In genomic region chr2:59608958-59609357, GRCm38 (mm10) we compare ENCODE assay signal across 22 mouse cellular contexts. TPM values are rescaled to one million over a fixed set of nuclear protein-coding genes. Genes with fewer than 3 reads are reported as not detected.
DNase-seq lines count a peak whose midpoint lies in the region; ATAC-seq and TF ChIP-seq lines count a peak whose summit lies in the region.
"Had no signal": no experiment of that assay in that cellular context is flagged by ENCODE, and none has a peak within 500 bp of the region (broad histone marks: within the 10 kb centered on the region; RNA-seq: fewer than 3 reads in every experiment).

No protein-coding gene starts in this region.

- DNase-seq in heart, postnatal 10 days: no peak
- DNase-seq in kidney, postnatal 36 days: no peak
- peak; percentile 15 for DNase-seq in lung, postnatal 0 days (ENCODE audit: low spot score)
- DNase-seq in lung, postnatal 4 days: no peak
- peak; percentile 57 for DNase-seq in limb, embryonic 14.5 days (ENCODE audit: low spot score)
- DNase-seq in cerebellum, adult 8-10 months: no peak
- DNase-seq: adrenal gland, adult 8-10 months; cerebellum, adult 18-20 months; cerebellum, postnatal 25 days; heart, postnatal 36 days; kidney, adult 2 months; liver, embryonic 13.5 days; right cerebral cortex, postnatal 4 days; thymus, postnatal 25 days had no signal

- H3K9ac ChIP-seq in heart, embryonic 13.5 days: no peak overlapping the region
- H3K9ac ChIP-seq in kidney, embryonic 14.5 days (ENCODE audit: low read depth, low read length): no peak overlapping the region
- H3K9ac ChIP-seq in lung, postnatal 0 days (replicated peaks; ENCODE audit: low read depth): no peak overlapping the region
- no peak overlapping the region for H3K9ac ChIP-seq in limb, embryonic 14.5 days (ENCODE audit: low read depth, low read length, severe bottlenecking)
- H3K9ac ChIP-seq: embryonic facial prominence, embryonic 12.5 days; forebrain, embryonic 13.5 days; hindbrain, embryonic 13.5 days; liver, embryonic 13.5 days had no signal

- TF ChIP-seq CTCF in lung, postnatal 0 days (IDR thresholded peaks at IDR 0.05): no peak

- peaks cover 39% of the 10 kb centered on the region for H3K4me1 ChIP-seq in heart, embryonic 13.5 days
- peaks cover 35% of the 10 kb centered on the region for H3K4me1 ChIP-seq in kidney, embryonic 14.5 days (ENCODE audit: control insufficient read depth, insufficient read depth, low read length)
- H3K4me1 ChIP-seq in lung, postnatal 0 days (ENCODE audit: insufficient read depth, low read depth, low read length): peaks cover 4% of the 10 kb centered on the region; the same call in 1 of the 2 replicates
- peaks cover 38% of the 10 kb centered on the region for H3K4me1 ChIP-seq in limb, embryonic 14.5 days (ENCODE audit: control insufficient read depth, insufficient read depth, low read length)

- no peak for ATAC-seq in heart, embryonic 13.5 days (ENCODE audit: extremely low read depth, insufficient number of reproducible peaks, low FRiP score, low TSS enrichment)
- no peak for ATAC-seq in kidney, embryonic 14.5 days (ENCODE audit: low FRiP score, low TSS enrichment)
- no peak for ATAC-seq in lung, postnatal 0 days
- ATAC-seq in limb, embryonic 14.5 days (ENCODE audit: low FRiP score, low read depth): peak; percentile 44
- ATAC-seq: activated CD4-positive, CD25-positive, alpha-beta regulatory T cell, adult 4 months; forebrain, embryonic 13.5 days had no signal

- peak overlapping the region; percentile 41 for H3K27ac ChIP-seq in heart, embryonic 13.5 days (replicated peaks)
- H3K27ac ChIP-seq in kidney, embryonic 14.5 days (ENCODE audit: low read depth, low read length): peak overlapping the region; percentile 43; the same call in 1 of the 2 replicates
- H3K27ac ChIP-seq in lung, postnatal 0 days (ENCODE audit: low read length): no peak overlapping the region
- H3K27ac ChIP-seq in limb, embryonic 14.5 days (replicated peaks; ENCODE audit: low read depth, low read length): no peak overlapping the region
- H3K27ac ChIP-seq: forebrain, embryonic 13.5 days; hindbrain, embryonic 13.5 days; liver, embryonic 13.5 days had no signal

- no peaks in the 10 kb centered on the region for H3K27me3 ChIP-seq in heart, embryonic 13.5 days (replicated peaks)
- no peaks in the 10 kb centered on the region for H3K27me3 ChIP-seq in kidney, embryonic 14.5 days (ENCODE audit: control insufficient read depth, insufficient read depth, low read length)
- H3K27me3 ChIP-seq in lung, postnatal 0 days (replicated peaks; ENCODE audit: insufficient read depth, low read length): no peaks in the 10 kb centered on the region
- no peaks in the 10 kb centered on the region for H3K27me3 ChIP-seq in limb, embryonic 14.5 days (ENCODE audit: control insufficient read depth, insufficient read depth, low read length)
- H3K27me3 ChIP-seq: embryonic facial prominence, embryonic 12.5 days had no signal

- H3K4me3 ChIP-seq in heart, embryonic 13.5 days: no peak overlapping the region
- no peak overlapping the region for H3K4me3 ChIP-seq in kidney, embryonic 14.5 days (ENCODE audit: low read length)
- H3K4me3 ChIP-seq in lung, postnatal 0 days (ENCODE audit: low read depth, low read length): no peak overlapping the region
- H3K4me3 ChIP-seq in limb, embryonic 14.5 days (replicated peaks; ENCODE audit: low read length): no peak overlapping the region
- H3K4me3 ChIP-seq: embryonic facial prominence, embryonic 12.5 days; erythroblast, embryonic 14.5 days; forebrain, embryonic 13.5 days; hindbrain, embryonic 13.5 days; liver, embryonic 13.5 days had no signal

- TF ChIP-seq EP300 in lung, postnatal 0 days (IDR thresholded peaks at IDR 0.05): no peak

- H3K36me3 ChIP-seq in heart, embryonic 13.5 days: no peaks in the 10 kb centered on the region
- no peaks in the 10 kb centered on the region for H3K36me3 ChIP-seq in kidney, embryonic 14.5 days (ENCODE audit: control insufficient read depth, insufficient read depth, low read length)
- H3K36me3 ChIP-seq in lung, postnatal 0 days (ENCODE audit: insufficient read depth, low read length): no peaks in the 10 kb centered on the region
- H3K36me3 ChIP-seq in limb, embryonic 14.5 days (ENCODE audit: control insufficient read depth, insufficient read depth, low read length): no peaks in the 10 kb centered on the region
- H3K36me3 ChIP-seq: embryonic facial prominence, embryonic 12.5 days; hindbrain, embryonic 13.5 days; liver, embryonic 13.5 days had no signal

- H3K9me3 ChIP-seq in heart, embryonic 13.5 days: no peaks in the 10 kb centered on the region
- no peaks in the 10 kb centered on the region for H3K9me3 ChIP-seq in kidney, embryonic 14.5 days (ENCODE audit: control insufficient read depth, low read length)
- H3K9me3 ChIP-seq in lung, postnatal 0 days (ENCODE audit: low read length): no peaks in the 10 kb centered on the region
- no peaks in the 10 kb centered on the region for H3K9me3 ChIP-seq in limb, embryonic 14.5 days (ENCODE audit: control insufficient read depth, low read length)
- H3K9me3 ChIP-seq: embryonic facial prominence, embryonic 12.5 days; forebrain, embryonic 13.5 days; hindbrain, embryonic 13.5 days; liver, embryonic 13.5 days had no signal

- H3K4me2 ChIP-seq in heart, embryonic 13.5 days: peak overlapping the region; percentile 36
- H3K4me2 ChIP-seq in kidney, embryonic 14.5 days (replicated peaks; ENCODE audit: low read depth, low read length): 0 out of 2 replicates have a peak overlapping the region, but pooled peaks have one; percentile 9
- no peak overlapping the region for H3K4me2 ChIP-seq in lung, postnatal 0 days (replicated peaks; ENCODE audit: low read depth, low read length)
- H3K4me2 ChIP-seq in limb, embryonic 14.5 days (replicated peaks; ENCODE audit: low read depth, low read length, severe bottlenecking): 0 out of 2 replicates have a peak overlapping the region, but pooled peaks have one; percentile 2
- H3K4me2 ChIP-seq: embryonic facial prominence, embryonic 12.5 days; forebrain, embryonic 13.5 days; hindbrain, embryonic 13.5 days; liver, embryonic 13.5 days; midbrain, embryonic 11.5 days had no signal

- intact Hi-C loops in heart, postnatal 10 days (cut with DNase I): no loop called here

- no peak for TF ChIP-seq POLR2A in limb, embryonic 14.5 days (IDR thresholded peaks at IDR 0.05; ENCODE audit: borderline replicate concordance, extremely low read depth, insufficient read depth, insufficient read length)

- WGBS in heart, embryonic 13.5 days: 35% methylated on average over 5 of the region's 5 CpGs
- 27% methylated on average over 5 of the region's 5 CpGs for WGBS in kidney, embryonic 14.5 days
- WGBS in lung, postnatal 0 days: 29% methylated on average over 5 of the region's 5 CpGs
- whole genome bisulfite sequencing in limb, embryonic 14.5 days: 10% methylated on average over 5 of the region's 5 CpGs

RNA-seq across cellular contexts. Expression of gene Tanc1, which starts 2.9 kb away (rescaled TPM):
- polyA plus RNA-seq in heart, embryonic 13.5 days (2015; fragmentation: Nextera tagmentation; extraction: Ambion mirVana): 25.0 and 27.0 TPM in 2 replicates
- 10 to 100 TPM; 37.0 to 37.6 TPM for total RNA-seq in heart, postnatal 10 days (2021)
- 31.3 and 43.8 TPM in 2 replicates for polyA plus RNA-seq in kidney, embryonic 14.5 days (2014; fragmentation: Nextera tagmentation; extraction: Ambion mirVana)
- polyA plus RNA-seq in lung, postnatal 0 days (2015; fragmentation: Nextera tagmentation; extraction: Ambion mirVana): 20.9 and 24.0 TPM in 2 replicates
- 23.4 and 24.1 TPM in 2 replicates for polyA plus RNA-seq in limb, embryonic 14.5 days (2012; rRNA removed)
- polyA plus RNA-seq in limb, embryonic 14.5 days (2014; fragmentation: Nextera tagmentation; extraction: Ambion mirVana): 35.3 and 38.0 TPM in 2 replicates

Comparison
In these comparisons a context has a peak if more than half of its experiments do, and no peak if none do; other contexts are left out.
1. DNase-seq: peak in lung, postnatal 0 days (single experiment) and limb, embryonic 14.5 days (single experiment); none in heart, postnatal 10 days (0 of 2), kidney, postnatal 36 days (0 of 2), lung, postnatal 4 days (0 of 2) and cerebellum, adult 8-10 months (single experiment).
2. H3K27ac ChIP-seq: peak in heart, embryonic 13.5 days (single experiment) and kidney, embryonic 14.5 days (single experiment); none in lung, postnatal 0 days (single experiment) and limb, embryonic 14.5 days (single experiment).